Comparison of ENCODE assay signal across 26 mouse cellular contexts in genomic region chr2:158545266-158545665, GRCm38 (mm10). TPM values are rescaled to one million over a fixed set of nuclear protein-coding genes. Genes with fewer than 3 reads are reported as not detected.
"Had no signal": no experiment of that assay in that cellular context is flagged by ENCODE, and none has a peak within 500 bp of the region (broad histone marks: within the 10 kb centered on the region; RNA-seq: fewer than 3 reads in every experiment).

No protein-coding gene starts in this region.

- H3K4me2 ChIP-seq: lung, embryonic 15.5 days; midbrain, embryonic 13.5 days; neural tube, embryonic 13.5 days; neural tube, embryonic 15.5 days had no signal

- H3K27ac ChIP-seq: liver, embryonic 14.5 days; lung, embryonic 15.5 days; macrophage; midbrain, embryonic 10.5 days; midbrain, embryonic 13.5 days; neural tube, embryonic 13.5 days; neural tube, embryonic 15.5 days had no signal

- H3K4me1 ChIP-seq: neural tube, embryonic 13.5 days had no signal

- H3K4me3 ChIP-seq: lung, embryonic 15.5 days; midbrain, embryonic 10.5 days; midbrain, embryonic 13.5 days; myocyte; neural tube, embryonic 13.5 days; neural tube, embryonic 15.5 days had no signal

- H3K9ac ChIP-seq: liver, embryonic 14.5 days; lung, embryonic 15.5 days; midbrain, embryonic 13.5 days; neural tube, embryonic 13.5 days; neural tube, embryonic 15.5 days had no signal

- H3K36me3 ChIP-seq: lung, embryonic 15.5 days; midbrain, embryonic 10.5 days; midbrain, embryonic 13.5 days; neural tube, embryonic 13.5 days; neural tube, embryonic 15.5 days had no signal

- H3K9me3 ChIP-seq: lung, embryonic 15.5 days; midbrain, embryonic 10.5 days; midbrain, embryonic 13.5 days; neural tube, embryonic 13.5 days; neural tube, embryonic 15.5 days had no signal

- DNase-seq: lung, adult 2 months; lung, postnatal 14 days; lung, postnatal 36 days; retina, postnatal 1 day; right cerebral cortex, adult 18-20 months; right cerebral cortex, postnatal 25 days; right cerebral cortex, postnatal 4 days; spleen, adult 18-20 months; thymus, adult 2 months; thymus, postnatal 25 days; thymus, postnatal 4 days had no signal

- ATAC-seq: lung, postnatal 0 days; midbrain, embryonic 13.5 days; midbrain, embryonic 16.5 days had no signal

RNA-seq across cellular contexts. Expression of gene Arhgap40, which starts 32.7 kb away (rescaled TPM):
- total RNA-seq: megakaryocyte, adult 5-6 weeks; megakaryocyte-erythroid progenitor cell, adult 5-6 weeks had no signal
- polyA plus RNA-seq: liver, embryonic 16.5 days; lung, embryonic 15.5 days; macrophage; myocyte; neural tube, embryonic 11.5 days; small intestine, adult 2 months had no signal

RNA-seq across cellular contexts. Expression of gene Adig, which starts 42.9 kb away (rescaled TPM):
- total RNA-seq: megakaryocyte, adult 5-6 weeks; megakaryocyte-erythroid progenitor cell, adult 5-6 weeks had no signal
- polyA plus RNA-seq: liver, embryonic 14.5 days; liver, embryonic 16.5 days; lung, embryonic 15.5 days; macrophage; midbrain, embryonic 10.5 days; midbrain, embryonic 13.5 days; midbrain, embryonic 16.5 days; myocyte; neural tube, embryonic 11.5 days; neural tube, embryonic 13.5 days; neural tube, embryonic 15.5 days had no signal
